Mouse (Mus musculus): Measurements from ENCODE around the gene Usp37.
A peak's percentile ranks its signal among the peaks of the same experiment; 100 is the strongest.

Gene Usp37

GRCm38 (mm10) chr1:74460273-74460672 is 83.8 kb downstream of the Usp37 start:
- DNase-seq (ENCODE audit: low read depth): no peak

- DNase-seq (ENCODE audit: low read depth): peak; percentile 43
Measured at GRCm38 (mm10) chr1:74452611-74453045, 91.5 kb downstream of the Usp37 start.

- no peak for DNase-seq (ENCODE audit: low read depth)
Measured at GRCm38 (mm10) chr1:74444538-74444937, 99.5 kb downstream of the Usp37 start.

GRCm38 (mm10) chr1:74439166-74439876 is 104.8 kb downstream of the Usp37 start:
- DNase-seq (ENCODE audit: low read depth): no peak

GRCm38 (mm10) chr1:74437702-74438427 is 106.2 kb downstream of the Usp37 start:
- DNase-seq (ENCODE audit: low read depth): no peak

- DNase-seq (ENCODE audit: low read depth): peak; percentile 25
Measured at GRCm38 (mm10) chr1:74435563-74435962, 108.5 kb downstream of the Usp37 start.

- DNase-seq (ENCODE audit: low read depth): no peak
Measured at GRCm38 (mm10) chr1:74434596-74434995, 109.5 kb downstream of the Usp37 start.

GRCm38 (mm10) chr1:74433220-74433619 is 110.9 kb downstream of the Usp37 start:
- no peak for DNase-seq (ENCODE audit: low read depth)

- DNase-seq (ENCODE audit: low read depth): no peak
Measured at GRCm38 (mm10) chr1:74425845-74426244, 118.2 kb downstream of the Usp37 start.

- no peak for DNase-seq (ENCODE audit: low read depth)
Measured at GRCm38 (mm10) chr1:74423147-74423546, 120.9 kb downstream of the Usp37 start.

- DNase-seq (ENCODE audit: low read depth): no peak
Measured at GRCm38 (mm10) chr1:74419440-74419794, 124.7 kb downstream of the Usp37 start.

- DNase-seq (ENCODE audit: low read depth): no peak
Measured at GRCm38 (mm10) chr1:74418747-74419439, 125.2 kb downstream of the Usp37 start.

- no peak for DNase-seq (ENCODE audit: low read depth)
Measured at GRCm38 (mm10) chr1:74415143-74415542, 128.9 kb downstream of the Usp37 start.

- no peak for DNase-seq (ENCODE audit: low read depth)
Measured at GRCm38 (mm10) chr1:74412711-74413110, 131.4 kb downstream of the Usp37 start.

GRCm38 (mm10) chr1:74411753-74412325 is 132.2 kb downstream of the Usp37 start:
- no peak for DNase-seq (ENCODE audit: low read depth)

GRCm38 (mm10) chr1:74408589-74409504 is 135.2 kb downstream of the Usp37 start, which contains the start of gene Vil1:
Gene Vil1, plus strand, starts transcription at chr1:74409376.
- DNase-seq (ENCODE audit: low read depth): no peak

GRCm38 (mm10) chr1:74404206-74404605 is 139.9 kb downstream of the Usp37 start:
- DNase-seq (ENCODE audit: low read depth): no peak

- DNase-seq (ENCODE audit: low read depth): no peak
Measured at GRCm38 (mm10) chr1:74401015-74401702, 142.9 kb downstream of the Usp37 start.

- no peak for DNase-seq (ENCODE audit: low read depth)
Measured at GRCm38 (mm10) chr1:74400531-74400930, 143.6 kb downstream of the Usp37 start.

- no peak for DNase-seq (ENCODE audit: low read depth)
Measured at GRCm38 (mm10) chr1:74397919-74398451, 146.1 kb downstream of the Usp37 start.
